Mouse (Mus musculus): ENCODE measurements around the gene Mrpl53.

DNA sequence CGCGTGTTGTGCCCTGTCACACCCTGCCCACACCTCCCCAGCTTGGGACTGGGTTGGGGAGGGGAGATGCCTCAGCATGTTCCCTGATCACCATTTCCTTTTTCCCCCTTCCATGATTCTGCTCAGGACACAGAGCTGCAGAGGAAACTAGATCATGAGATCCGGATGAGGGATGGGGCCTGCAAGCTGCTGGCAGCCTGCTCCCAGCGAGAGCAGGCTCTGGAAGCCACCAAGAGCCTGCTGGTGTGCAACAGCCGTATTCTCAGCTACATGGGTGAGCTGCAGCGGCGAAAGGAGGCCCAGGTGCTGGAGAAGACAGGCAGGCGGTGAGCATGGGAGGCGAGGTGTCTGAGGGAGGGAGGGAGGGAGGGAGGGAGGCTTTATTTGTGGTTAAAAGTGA, 37.0 kb downstream of the Mrpl53 start:
- TF ChIP-seq USF1 (IDR thresholded peaks at IDR 0.05; ENCODE audit: low read depth, low read length) (no peak), POLR2A (IDR thresholded peaks at IDR 0.05; ENCODE audit: low read depth, low read length) (no peak), ETS1 (conservative IDR thresholded peaks at IDR 0.05; ENCODE audit: low read depth, low read length) (no peak)

Data from CH12.LX (cell line).